Mouse (Mus musculus) lung, adult 2 months (tissue): ENCODE measurements around the gene Zfp820. TPM values are rescaled to one million over a fixed set of nuclear protein-coding genes. Genes with fewer than 3 reads are reported as not detected.
"Not testable (repeated sequence)": the region's sequence is repeated elsewhere in the genome, so short reads cannot be mapped to it uniquely, and the experiment has no call there.

Experiments
- DNase-seq: peaks from one replicate; pipeline ENCODE4 v3.0.0; 2022
- H3K4me1 ChIP-seq: fragments of 200-500 bp; 2 replicates; pipeline ENCODE4 v1.6.1; 2011; ENCODE audit warnings: low read length; ENCODE audit not compliant: control insufficient read depth, insufficient read depth
- H3K4me3 ChIP-seq: fragments of 200-500 bp; replicated peaks from 2 replicates; pipeline ENCODE3; 2011; ENCODE audit warnings: low read depth, mild to moderate bottlenecking, control low read depth, low read length; ENCODE audit errors: extremely low read depth
- CTCF ChIP-seq: fragments of 200-500 bp; IDR thresholded peaks from 2 replicates; pipeline ENCODE4 v1.5.1; 2011; ENCODE audit warnings: mild to moderate bottlenecking, low read length, control low read depth; ENCODE audit not compliant: insufficient read depth
- POLR2A ChIP-seq: fragments of 200-500 bp; IDR thresholded peaks from 2 replicates; pipeline ENCODE4 v1.6.1; 2011; ENCODE audit warnings: low read depth, mild to moderate bottlenecking, control low read depth, low read length, borderline replicate concordance; ENCODE audit errors: extremely low read depth
- WGBS: fragments of 180-500 bp; shearing (Covaris S2); methylation state at CpG from one replicate; pipeline ENCODE4 v1.1.7; 2018; 5-methylcytosine and 5-hydroxymethylcytosine counted together
- polyA plus RNA-seq: library from polyadenylated mRNA; depleted of rRNA; stranded (reverse); fragments of >200 nt; gene quantifications from 2 replicates; pipeline ENCODE4 v1.2.3, GENCODE M21; 2012; rRNA removed

The Zfp820 gene
- 0.09 and 0.22 TPM in 2 replicates for polyA plus RNA-seq

DNA sequence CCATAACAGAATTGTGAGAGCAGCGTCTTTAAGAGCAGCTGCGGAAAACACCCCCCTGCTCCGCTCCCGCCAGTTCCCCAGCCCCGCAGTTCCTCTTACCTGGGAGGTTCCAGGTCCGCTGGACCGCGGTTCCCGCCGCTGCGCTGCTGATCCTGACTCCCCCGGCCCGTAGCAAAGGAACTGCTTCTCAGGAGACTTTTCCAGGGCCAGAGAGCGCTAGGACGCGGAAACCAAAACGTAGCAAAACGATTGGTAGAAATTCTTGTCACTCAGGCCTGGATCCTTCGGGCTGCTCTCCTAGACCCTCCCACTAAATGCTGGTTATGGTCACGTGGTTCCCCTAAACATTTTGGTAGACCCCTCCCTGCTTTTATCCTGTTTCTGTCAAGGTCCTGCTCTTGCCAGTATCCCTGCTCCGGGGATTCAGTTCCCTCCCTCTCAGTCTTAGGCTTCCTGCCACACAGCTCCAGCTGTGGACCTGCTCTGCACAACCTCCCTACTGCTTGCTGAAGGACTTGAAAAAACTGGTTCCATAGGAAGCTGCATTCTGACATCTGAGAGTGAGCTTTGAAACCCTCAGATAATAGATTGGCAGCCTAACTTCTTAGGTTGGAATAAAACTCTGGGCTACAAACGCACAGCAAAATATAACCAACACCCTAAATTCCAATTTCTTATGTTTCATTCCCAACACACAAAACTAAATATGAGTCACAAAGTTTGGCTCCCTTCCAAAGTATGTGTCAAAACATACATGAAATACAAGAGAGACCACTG lies at the start of gene Zfp820:
Gene Zfp820, minus strand, starts transcription at position 228 of the 777 bp plus-strand sequence.
- 3% methylated on average over 22 of the region's 22 CpGs for WGBS
- H3K4me3 ChIP-seq = peak within 1 kb of the TSS; percentile 72
- H3K4me1 ChIP-seq = no peaks in the 10 kb centered on the region
- DNase-seq = peak; percentile 49
- TF ChIP-seq POLR2A (no peak), CTCF (no peak)

DNA sequence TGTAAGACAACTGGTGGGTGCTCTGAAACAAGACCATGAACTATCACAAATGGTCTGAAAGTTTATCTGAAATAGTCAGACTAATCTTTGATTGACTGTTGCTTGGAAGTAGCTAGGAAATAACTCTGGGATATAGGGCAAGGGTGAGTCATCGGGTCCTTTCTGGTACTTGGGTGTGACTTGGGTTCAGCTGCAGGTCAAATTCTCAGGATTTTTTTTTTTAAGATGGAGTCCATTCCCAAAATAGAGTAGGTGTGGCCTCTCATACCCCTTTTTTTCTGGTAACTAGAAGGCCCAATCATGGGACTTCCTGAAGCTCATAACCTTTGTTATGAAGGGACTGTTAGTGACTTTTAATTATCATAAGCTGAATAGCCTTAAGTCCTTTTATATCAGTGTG lies 25.7 kb upstream of the Zfp820 start:
- H3K4me1 ChIP-seq = no peaks in the 10 kb centered on the region
- TF ChIP-seq POLR2A = no peak
- no peak for TF ChIP-seq CTCF
- 67% methylated on average over 1 of the region's 1 CpGs for WGBS
- no peak overlapping the region for H3K4me3 ChIP-seq
- DNase-seq = no peak

DNA sequence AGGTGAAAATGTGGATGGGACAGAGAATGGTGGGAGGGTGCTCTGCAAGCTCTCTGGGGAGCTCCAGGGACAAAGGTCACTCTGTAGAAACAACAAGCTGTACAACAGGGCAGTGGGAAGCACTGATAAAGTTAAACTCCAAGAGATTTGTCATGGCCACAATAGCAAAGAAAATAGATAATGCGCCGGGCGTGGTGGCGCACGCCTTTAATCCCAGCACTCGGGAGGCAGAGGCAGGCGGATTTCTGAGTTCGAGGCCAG lies 680 bp upstream of the Zfp820 start:
- 88% methylated on average over 7 of the region's 8 CpGs for WGBS
- not testable (repeated sequence) for DNase-seq, H3K4me1 ChIP-seq, H3K4me3 ChIP-seq

DNA sequence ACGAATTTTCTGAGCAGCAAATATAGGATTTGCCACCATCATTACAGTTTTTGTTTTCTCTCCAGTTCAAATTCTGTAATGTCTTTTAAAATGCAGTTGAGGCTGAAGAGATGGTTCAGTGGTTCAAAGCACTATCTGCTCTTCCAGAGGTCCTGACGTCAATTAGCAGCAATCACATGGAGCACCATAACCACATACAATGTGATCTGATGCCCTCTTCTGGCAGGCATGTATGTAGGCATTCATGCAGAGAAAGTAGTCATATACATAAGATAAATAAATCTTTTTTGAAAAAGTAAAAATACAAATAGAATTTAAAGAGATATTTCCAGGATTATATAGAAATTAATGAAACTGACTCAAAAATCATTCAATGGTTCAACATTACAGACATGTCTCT lies 7.1 kb downstream of the Zfp820 start:
- 60% methylated on average over 2 of the region's 2 CpGs for WGBS
- TF ChIP-seq CTCF (no peak), POLR2A (no peak)
- H3K4me3 ChIP-seq = no peak overlapping the region
- no peaks in the 10 kb centered on the region for H3K4me1 ChIP-seq
- no peak for DNase-seq

DNA sequence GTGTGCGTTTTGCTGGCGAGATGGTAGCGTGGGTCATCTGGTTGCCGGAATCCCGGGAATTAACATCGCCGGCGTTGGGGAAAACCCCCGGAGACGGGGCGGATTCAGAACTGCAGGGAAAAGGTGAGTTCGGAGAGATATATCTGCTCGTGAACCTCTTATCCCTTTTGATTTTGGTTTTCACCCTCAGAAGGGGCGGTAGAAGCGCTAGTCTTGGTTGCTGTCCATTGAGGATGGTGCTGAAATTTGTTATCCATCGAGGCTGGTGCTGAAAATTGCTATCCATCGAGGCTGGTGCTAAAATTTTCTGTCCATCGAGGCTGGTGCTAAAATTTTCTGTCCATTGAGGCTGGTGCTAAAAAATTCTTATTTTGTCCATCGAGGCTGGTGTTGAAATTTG lies 44.2 kb downstream of the Zfp820 start:
- 45% methylated on average over 19 of the region's 19 CpGs for WGBS
- DNase-seq, H3K4me3 ChIP-seq, H3K4me1 ChIP-seq: not testable (repeated sequence)

DNA sequence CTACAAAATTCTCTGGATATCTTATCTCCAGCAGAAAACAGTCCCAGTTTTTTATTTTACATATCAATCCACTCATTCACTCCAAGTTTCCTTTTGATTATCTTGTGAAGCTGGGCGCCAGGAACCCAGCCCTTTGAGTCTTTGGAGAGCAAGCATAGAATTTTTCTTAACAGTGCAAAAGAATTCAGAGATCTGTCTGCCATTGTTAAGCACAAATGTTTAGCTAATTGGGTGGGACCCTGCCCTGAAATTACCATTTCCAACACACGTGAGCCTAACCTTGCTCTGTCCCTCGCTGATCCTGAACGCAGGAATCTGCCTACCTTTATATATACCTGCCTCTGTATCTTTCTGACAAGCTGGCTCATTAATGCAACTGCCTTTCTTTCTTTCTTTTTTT lies 53.3 kb downstream of the Zfp820 start:
- H3K4me1 ChIP-seq = no peaks in the 10 kb centered on the region
- H3K4me3 ChIP-seq = no peak overlapping the region
- no peak for TF ChIP-seq POLR2A
- no peak for TF ChIP-seq CTCF
- WGBS = 77% methylated on average over 4 of the region's 4 CpGs
- DNase-seq = no peak

DNA sequence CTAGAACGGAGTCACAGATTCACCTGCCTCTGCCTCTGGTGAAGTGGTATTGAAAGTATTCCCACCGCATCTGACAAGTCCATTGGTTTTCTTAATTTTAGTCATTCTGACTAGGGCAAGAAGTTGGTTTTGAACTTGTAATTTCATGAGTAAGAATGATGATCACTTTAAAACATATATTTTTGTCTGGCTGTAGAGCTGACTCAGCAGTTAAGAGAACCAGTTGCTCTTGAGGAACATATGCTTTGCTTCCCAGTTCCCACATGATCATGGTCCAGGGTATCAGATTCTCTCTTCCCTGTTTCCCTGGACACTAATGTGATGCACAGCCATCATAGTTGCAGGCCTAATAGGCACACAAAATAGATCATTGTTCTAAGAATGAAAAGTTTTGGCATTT lies 75.2 kb downstream of the Zfp820 start:
- TF ChIP-seq POLR2A (no peak), CTCF (no peak)
- Histone ChIP-seq H3K4me3 (no peak overlapping the region), H3K4me1 (no peaks in the 10 kb centered on the region)
- no peak for DNase-seq
- WGBS = 86% methylated on average over 2 of the region's 2 CpGs

Other genes with a start within 250 kb of the Zfp820 start
- 0.40 and 0.64 TPM in 2 replicates for gene Zfp983, start 195.1 kb downstream of the Zfp820 start, polyA plus RNA-seq
- not detected in 2 replicates for gene Gm10226, start 153.9 kb downstream of the Zfp820 start, polyA plus RNA-seq
- 0.69 and 1.4 TPM in 2 replicates for gene Zfp760, start 138.0 kb downstream of the Zfp820 start, polyA plus RNA-seq
- 1.4 and 2.5 TPM in 2 replicates for gene Zfp229, start 115.0 kb downstream of the Zfp820 start, polyA plus RNA-seq
- 1.5 and 1.8 TPM in 2 replicates for gene Zfp995, start 64.2 kb upstream of the Zfp820 start, polyA plus RNA-seq
- gene Zfp942, start 116.7 kb upstream of the Zfp820 start, polyA plus RNA-seq = 1.1 and 1.6 TPM in 2 replicates
- 3.2 and 3.5 TPM in 2 replicates for gene Zfp943, start 116.8 kb upstream of the Zfp820 start, polyA plus RNA-seq